Mouse (Mus musculus): Measurements from ENCODE around the gene Ptpn23.

The Ptpn23 gene

DNA sequence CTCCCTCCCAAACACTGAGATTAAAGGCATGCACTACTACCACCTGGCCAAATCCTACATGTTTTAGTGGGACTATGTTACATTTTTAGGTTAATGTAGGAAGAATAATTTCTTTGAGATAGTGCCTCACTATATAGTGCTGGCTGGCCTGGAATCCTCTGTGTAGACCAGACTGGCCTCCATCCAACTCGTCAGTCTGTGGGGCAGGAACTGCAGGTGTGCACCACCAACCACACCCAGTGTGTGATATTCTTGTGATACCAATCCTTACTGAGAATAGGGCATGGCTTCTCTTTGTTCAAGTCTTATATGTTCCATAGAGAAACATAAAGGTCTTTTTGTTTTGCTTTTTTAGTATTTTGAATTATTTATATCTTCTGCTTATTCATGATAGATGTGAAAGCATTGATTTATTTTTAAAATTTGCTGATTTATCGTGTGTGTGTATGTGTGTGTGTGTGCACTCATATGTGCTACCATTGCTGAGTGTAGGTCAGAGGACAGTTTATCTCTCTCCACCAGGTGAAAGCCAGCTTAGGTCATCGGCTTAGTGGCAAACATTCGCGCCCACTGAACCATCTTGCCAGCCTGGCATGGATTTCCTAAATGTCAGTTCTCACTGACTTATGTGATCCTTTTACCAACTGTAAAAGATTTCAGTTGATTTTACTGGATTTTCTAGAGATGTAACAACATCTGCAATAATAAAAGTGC, 67.8 kb downstream of the Ptpn23 start:
- no peak for ATAC-seq (ENCODE audit: insufficient number of reproducible peaks, low FRiP score, low TSS enrichment)

Measured in cerebellum, adult (tissue).